Mouse (Mus musculus) kidney, adult 2 months (tissue): Measurements from ENCODE around the gene Tal1. TPM values are rescaled to one million over a fixed set of nuclear protein-coding genes. Genes with fewer than 3 reads are reported as not detected.
A peak's percentile ranks its signal among the peaks of the same experiment; 100 is the strongest.

Experiments used
- DNase-seq: peaks from one replicate; pipeline ENCODE4 v3.0.0; 2021
- H3K27ac ChIP-seq: fragments of 200-500 bp; 2 replicates; pipeline ENCODE4 v1.5.1; 2012; ENCODE audit warnings: low read depth, low read length, control low read depth, inconsistent platforms; ENCODE audit not compliant: insufficient read depth
- H3K27me3 ChIP-seq: fragments of 200-500 bp; replicated peaks from 2 replicates; pipeline ENCODE4 v1.6.1; 2012; ENCODE audit warnings: mild to moderate bottlenecking, moderate library complexity, low read length, inconsistent platforms; ENCODE audit not compliant: control insufficient read depth, insufficient read depth
- H3K36me3 ChIP-seq: fragments of 200-500 bp; 2 replicates; pipeline ENCODE4 v1.6.1; 2012; ENCODE audit warnings: mild to moderate bottlenecking, moderate library complexity, low read length, inconsistent platforms; ENCODE audit not compliant: control insufficient read depth, insufficient read depth
- H3K4me1 ChIP-seq: fragments of 200-500 bp; 2 replicates; pipeline ENCODE4 v1.6.1; 2011; ENCODE audit warnings: low read length; ENCODE audit not compliant: control insufficient read depth, insufficient read depth
- H3K4me3 ChIP-seq: fragments of 200-500 bp; 2 replicates; pipeline ENCODE4 v1.5.1; 2011; ENCODE audit warnings: mild to moderate bottlenecking, low read depth, low read length, control low read depth; ENCODE audit not compliant: insufficient read depth
- CTCF ChIP-seq: fragments of 200-500 bp; conservative IDR thresholded peaks from 2 replicates; pipeline ENCODE4 v1.5.1; 2011; ENCODE audit warnings: low read depth, mild to moderate bottlenecking, control low read depth, low read length, moderate library complexity, mixed read lengths; ENCODE audit not compliant: insufficient read depth, insufficient read length
- POLR2A ChIP-seq: fragments of 200-500 bp; IDR thresholded peaks from one replicate; pipeline ENCODE4 v1.6.1; 2011; ENCODE audit warnings: low read depth, low read length, control low read depth
- WGBS: fragments of 180-500 bp; shearing (Covaris S2); methylation state at CpG from one replicate; pipeline ENCODE4 v1.1.7; 2018; 5-methylcytosine and 5-hydroxymethylcytosine counted together
- polyA plus RNA-seq: library from polyadenylated mRNA; depleted of rRNA; stranded (reverse); fragments of >200 nt; gene quantifications from 2 replicates; pipeline ENCODE4 v1.2.3, GENCODE M21; 2012

Gene Tal1
- polyA plus RNA-seq, 1 experiment: 1.8 TPM

GRCm38 (mm10) chr4:115058317-115058761 is 2.1 kb downstream of the Tal1 start:
- H3K27me3 ChIP-seq: peaks cover 13% of the 10 kb centered on the region
- H3K36me3 ChIP-seq: no peaks in the 10 kb centered on the region
- H3K27ac ChIP-seq: peak overlapping the region; percentile 79
- TF ChIP-seq POLR2A (no peak), CTCF (no peak)
- peak overlapping the region; percentile 14; the same call in 1 of the 2 replicates for H3K4me3 ChIP-seq
- peak; percentile 42 for DNase-seq
- WGBS: 9% methylated on average over 20 of the region's 20 CpGs
- peaks cover 4% of the 10 kb centered on the region; the same call in 1 of the 2 replicates for H3K4me1 ChIP-seq

- WGBS: 19% methylated on average over 23 of the region's 23 CpGs
- DNase-seq: peak; percentile 22
- Histone ChIP-seq H3K27me3 (peaks cover 17% of the 10 kb centered on the region), H3K27ac (0 out of 2 replicates have a peak overlapping the region, but pooled peaks have one; percentile 34), H3K4me1 (peaks cover 4% of the 10 kb centered on the region; the same call in 1 of the 2 replicates), H3K4me3 (peak overlapping the region; percentile 24; the same call in 1 of the 2 replicates), H3K36me3 (no peaks in the 10 kb centered on the region)
- TF ChIP-seq CTCF (no peak), POLR2A (no peak)
Observed at GRCm38 (mm10) chr4:115058871-115059590, 2.8 kb downstream of the Tal1 start.

- 38% methylated on average over 12 of the region's 12 CpGs for WGBS
- TF ChIP-seq CTCF (no peak), POLR2A (no peak)
- peak overlapping the region; percentile 52 for H3K4me3 ChIP-seq
- peak overlapping the region; percentile 31; the same call in 1 of the 2 replicates for H3K27ac ChIP-seq
- H3K27me3 ChIP-seq: peaks cover 19% of the 10 kb centered on the region
- no peaks in the 10 kb centered on the region for H3K36me3 ChIP-seq
- DNase-seq: peak; percentile 58
- peaks cover 4% of the 10 kb centered on the region; the same call in 1 of the 2 replicates for H3K4me1 ChIP-seq
Observed at GRCm38 (mm10) chr4:115059871-115060270, 3.6 kb downstream of the Tal1 start.

GRCm38 (mm10) chr4:115060753-115061152 is 4.5 kb downstream of the Tal1 start:
- Histone ChIP-seq H3K36me3 (no peaks in the 10 kb centered on the region), H3K27me3 (peaks cover 19% of the 10 kb centered on the region), H3K4me1 (peaks cover 4% of the 10 kb centered on the region; the same call in 1 of the 2 replicates), H3K4me3 (no peak overlapping the region), H3K27ac (no peak overlapping the region)
- DNase-seq: no peak
- 40% methylated on average over 3 of the region's 3 CpGs for WGBS
- TF ChIP-seq CTCF (no peak), POLR2A (no peak)

- Histone ChIP-seq H3K27ac (no peak overlapping the region), H3K36me3 (no peaks in the 10 kb centered on the region), H3K4me1 (no peaks in the 10 kb centered on the region), H3K4me3 (peak overlapping the region; percentile 43; the same call in 1 of the 2 replicates), H3K27me3 (peaks cover 12% of the 10 kb centered on the region; the same call in 1 of the 2 replicates)
- no peak for DNase-seq
- TF ChIP-seq POLR2A (no peak), CTCF (no peak)
- 10% methylated on average over 9 of the region's 9 CpGs for WGBS
Observed at GRCm38 (mm10) chr4:115062540-115062874, 6.3 kb downstream of the Tal1 start.

GRCm38 (mm10) chr4:115062875-115063517 is 6.8 kb downstream of the Tal1 start:
- Histone ChIP-seq H3K27me3 (peaks cover 10% of the 10 kb centered on the region; the same call in 1 of the 2 replicates), H3K36me3 (no peaks in the 10 kb centered on the region), H3K27ac (no peak overlapping the region), H3K4me1 (no peaks in the 10 kb centered on the region), H3K4me3 (peak overlapping the region; percentile 43)
- TF ChIP-seq POLR2A (no peak), CTCF (no peak)
- WGBS: 2% methylated on average over 57 of the region's 58 CpGs
- DNase-seq: peak; percentile 28

- no peak overlapping the region for H3K27ac ChIP-seq
- H3K27me3 ChIP-seq: peaks cover 10% of the 10 kb centered on the region; the same call in 1 of the 2 replicates
- TF ChIP-seq POLR2A (no peak), CTCF (no peak)
- H3K4me1 ChIP-seq: no peaks in the 10 kb centered on the region
- no peak for DNase-seq
- H3K4me3 ChIP-seq: peak overlapping the region; percentile 43
- H3K36me3 ChIP-seq: no peaks in the 10 kb centered on the region
- WGBS: 9% methylated on average over 31 of the region's 31 CpGs
Observed at GRCm38 (mm10) chr4:115063518-115064239, 7.5 kb downstream of the Tal1 start.
